Mouse (Mus musculus) heart, embryonic 16.5 days (tissue): ENCODE measurements around the gene 1500009L16Rik. TPM values are rescaled to one million over a fixed set of nuclear protein-coding genes. Genes with fewer than 3 reads are reported as not detected.
A peak's percentile ranks its signal among the peaks of the same experiment; 100 is the strongest.

Experiments
- ATAC-seq: fragments of 200-750 bp; cut with Nextera tagmentation; replicated peaks from 2 replicates; pipeline ENCODE4 v1.8.0; 2017; ENCODE audit warnings: moderate number of reproducible peaks; ENCODE audit not compliant: insufficient read depth, low FRiP score; ENCODE audit errors: extremely low read depth
- H3K27ac ChIP-seq: fragments of 300-500 bp; sonication (generic); 2 replicates; pipeline ENCODE4 v1.5.1; 2014; ENCODE audit warnings: mild to moderate bottlenecking, low read length, control low read depth, moderate library complexity
- H3K27me3 ChIP-seq: fragments of 300-500 bp; sonication (generic); 2 replicates; pipeline ENCODE4 v1.6.1; 2014; ENCODE audit warnings: low read length, mixed read lengths; ENCODE audit not compliant: control insufficient read depth, insufficient read depth
- H3K36me3 ChIP-seq: fragments of 300-500 bp; sonication (generic); 2 replicates; pipeline ENCODE4 v1.6.1; 2014; ENCODE audit not compliant: control insufficient read depth, insufficient read depth
- H3K4me1 ChIP-seq: fragments of 300-500 bp; sonication (generic); 2 replicates; pipeline ENCODE4 v1.6.1; 2014; ENCODE audit warnings: low read length, mixed read lengths; ENCODE audit not compliant: control insufficient read depth, insufficient read depth
- H3K4me2 ChIP-seq: fragments of 300-500 bp; sonication (generic); 2 replicates; pipeline ENCODE4 v1.6.1; 2014; ENCODE audit warnings: low read depth, mild to moderate bottlenecking, control low read depth, low read length
- H3K4me3 ChIP-seq: fragments of 300-500 bp; sonication (generic); 2 replicates; pipeline ENCODE4 v1.5.1; 2014; ENCODE audit warnings: mild to moderate bottlenecking, control low read depth, low read length
- H3K9ac ChIP-seq: fragments of 300-500 bp; sonication (generic); 2 replicates; pipeline ENCODE4 v1.6.1; 2014; ENCODE audit warnings: low read length, control low read depth
- H3K9me3 ChIP-seq: fragments of 300-500 bp; sonication (generic); replicated peaks from 2 replicates; pipeline ENCODE4 v1.6.1; 2016; ENCODE audit warnings: low read length; ENCODE audit not compliant: control insufficient read depth
- WGBS: fragments of 180-500 bp; shearing (Covaris S2); extraction: QIAGEN DNeasy Blood & Tissue Kit; methylation state at CpG from one replicate; pipeline ENCODE4 v1.1.7; 2014; 5-methylcytosine and 5-hydroxymethylcytosine counted together
- polyA plus RNA-seq: library from polyadenylated mRNA; unstranded; fragments of >200 nt; fragmentation: Nextera tagmentation; extraction: Ambion mirVana; gene quantifications from 2 replicates; pipeline ENCODE4 v1.2.1, GENCODE M21; 2015

1500009L16Rik gene
- polyA plus RNA-seq, 1 experiment from 2014 or later: 36.4 TPM

- no peak overlapping the region for H3K4me3 ChIP-seq
- H3K27ac ChIP-seq: no peak overlapping the region
- H3K4me2 ChIP-seq: no peak overlapping the region
- peaks cover 6% of the 10 kb centered on the region; the same call in 1 of the 2 replicates for H3K9me3 ChIP-seq
- no peaks in the 10 kb centered on the region for H3K4me1 ChIP-seq
- no peak overlapping the region for H3K9ac ChIP-seq
- WGBS: 89% methylated on average over 4 of the region's 4 CpGs
- H3K27me3 ChIP-seq: no peaks in the 10 kb centered on the region
- no peak for ATAC-seq
- no peaks in the 10 kb centered on the region for H3K36me3 ChIP-seq
Observed at GRCm38 (mm10) chr10:83781854-83782253, 59.2 kb downstream of the 1500009L16Rik start.

- H3K27me3 ChIP-seq: no peaks in the 10 kb centered on the region
- H3K4me3 ChIP-seq: no peak overlapping the region
- no peak for ATAC-seq
- no peak overlapping the region for H3K9ac ChIP-seq
- no peaks in the 10 kb centered on the region for H3K36me3 ChIP-seq
- H3K4me1 ChIP-seq: no peaks in the 10 kb centered on the region
- no peak overlapping the region for H3K4me2 ChIP-seq
- no peak overlapping the region for H3K27ac ChIP-seq
- 77% methylated on average over 10 of the region's 10 CpGs for WGBS
- peaks cover 6% of the 10 kb centered on the region; the same call in 1 of the 2 replicates for H3K9me3 ChIP-seq
Observed at GRCm38 (mm10) chr10:83782371-83783120, 59.9 kb downstream of the 1500009L16Rik start.

GRCm38 (mm10) chr10:83785003-83785402, 62.3 kb downstream of the 1500009L16Rik start:
- 36% methylated on average over 5 of the region's 5 CpGs for WGBS
- Histone ChIP-seq H3K9me3 (no peaks in the 10 kb centered on the region), H3K36me3 (no peaks in the 10 kb centered on the region), H3K27me3 (no peaks in the 10 kb centered on the region), H3K4me3 (no peak overlapping the region), H3K4me2 (no peak overlapping the region), H3K4me1 (no peaks in the 10 kb centered on the region), H3K9ac (no peak overlapping the region), H3K27ac (no peak overlapping the region)
- no peak for ATAC-seq

GRCm38 (mm10) chr10:83785627-83786392, 63.1 kb downstream of the 1500009L16Rik start:
- 46% methylated on average over 3 of the region's 3 CpGs for WGBS
- Histone ChIP-seq H3K36me3 (no peaks in the 10 kb centered on the region), H3K9me3 (no peaks in the 10 kb centered on the region), H3K4me1 (no peaks in the 10 kb centered on the region), H3K9ac (no peak overlapping the region), H3K4me2 (no peak overlapping the region), H3K4me3 (no peak overlapping the region), H3K27ac (peak overlapping the region; percentile 27; the same call in 1 of the 2 replicates), H3K27me3 (no peaks in the 10 kb centered on the region)
- no peak for ATAC-seq

GRCm38 (mm10) chr10:83795088-83795487, 72.4 kb downstream of the 1500009L16Rik start:
- Histone ChIP-seq H3K4me2 (no peak overlapping the region), H3K36me3 (no peaks in the 10 kb centered on the region), H3K4me1 (no peaks in the 10 kb centered on the region), H3K27ac (no peak overlapping the region), H3K9me3 (no peaks in the 10 kb centered on the region), H3K4me3 (no peak overlapping the region), H3K9ac (no peak overlapping the region), H3K27me3 (no peaks in the 10 kb centered on the region)
- ATAC-seq: no peak

- Histone ChIP-seq H3K4me3 (no peak overlapping the region), H3K4me1 (no peaks in the 10 kb centered on the region), H3K36me3 (no peaks in the 10 kb centered on the region), H3K4me2 (no peak overlapping the region), H3K9me3 (no peaks in the 10 kb centered on the region), H3K27ac (no peak overlapping the region), H3K27me3 (no peaks in the 10 kb centered on the region), H3K9ac (no peak overlapping the region)
- 87% methylated on average over 4 of the region's 4 CpGs for WGBS
- ATAC-seq: no peak
Observed at GRCm38 (mm10) chr10:83795500-83795899, 72.8 kb downstream of the 1500009L16Rik start.

- no peak for ATAC-seq
- Histone ChIP-seq H3K36me3 (no peaks in the 10 kb centered on the region), H3K27ac (no peak overlapping the region), H3K9me3 (no peaks in the 10 kb centered on the region), H3K4me2 (no peak overlapping the region), H3K27me3 (no peaks in the 10 kb centered on the region), H3K9ac (no peak overlapping the region), H3K4me3 (no peak overlapping the region), H3K4me1 (peaks cover 9% of the 10 kb centered on the region)
- 82% methylated on average over 6 of the region's 6 CpGs for WGBS
Observed at GRCm38 (mm10) chr10:83804021-83804420, 81.4 kb downstream of the 1500009L16Rik start.

- peaks cover 9% of the 10 kb centered on the region for H3K4me1 ChIP-seq
- H3K36me3 ChIP-seq: no peaks in the 10 kb centered on the region
- H3K4me3 ChIP-seq: no peak overlapping the region
- peak; percentile 93 for ATAC-seq
- H3K27me3 ChIP-seq: no peaks in the 10 kb centered on the region
- H3K27ac ChIP-seq: peak overlapping the region; percentile 69
- H3K4me2 ChIP-seq: peak overlapping the region; percentile 25
- H3K9me3 ChIP-seq: no peaks in the 10 kb centered on the region
- 17% methylated on average over 11 of the region's 11 CpGs for WGBS
- H3K9ac ChIP-seq: no peak overlapping the region
Observed at GRCm38 (mm10) chr10:83805201-83805718, 82.6 kb downstream of the 1500009L16Rik start.

GRCm38 (mm10) chr10:83807251-83807650, 84.6 kb downstream of the 1500009L16Rik start:
- no peak overlapping the region for H3K4me3 ChIP-seq
- WGBS: 73% methylated on average over 8 of the region's 8 CpGs
- H3K4me1 ChIP-seq: peaks cover 9% of the 10 kb centered on the region
- H3K4me2 ChIP-seq: no peak overlapping the region
- no peaks in the 10 kb centered on the region for H3K27me3 ChIP-seq
- ATAC-seq: no peak
- H3K27ac ChIP-seq: no peak overlapping the region
- no peaks in the 10 kb centered on the region for H3K36me3 ChIP-seq
- no peaks in the 10 kb centered on the region for H3K9me3 ChIP-seq
- no peak overlapping the region for H3K9ac ChIP-seq
